Mouse (Mus musculus) liver, embryonic 16.5 days (tissue): ENCODE results near the gene Fam174b. TPM values are rescaled to one million over a fixed set of nuclear protein-coding genes. Genes with fewer than 3 reads are reported as not detected.

Experiments
- ATAC-seq: fragments of 200-750 bp; cut with Nextera tagmentation; 2 replicates; pipeline ENCODE4 v1.8.0; 2017; ENCODE audit warnings: low read depth, mild to moderate bottlenecking, moderate number of reproducible peaks, moderate library complexity
- H3K27ac ChIP-seq: fragments of 300-500 bp; sonication (generic); 2 replicates; pipeline ENCODE4 v1.5.1; 2014; ENCODE audit warnings: mild to moderate bottlenecking, low read length
- H3K27me3 ChIP-seq: fragments of 300-500 bp; sonication (generic); 2 replicates; pipeline ENCODE4 v1.6.1; 2014; ENCODE audit warnings: low read depth, low read length, mixed read lengths; ENCODE audit not compliant: control insufficient read depth, insufficient read depth
- H3K36me3 ChIP-seq: fragments of 300-500 bp; sonication (generic); 2 replicates; pipeline ENCODE4 v1.6.1; 2014; ENCODE audit warnings: mild to moderate bottlenecking; ENCODE audit not compliant: control insufficient read depth, insufficient read depth
- H3K4me1 ChIP-seq: fragments of 300-500 bp; sonication (generic); 2 replicates; pipeline ENCODE4 v1.6.1; 2014; ENCODE audit warnings: low read depth, low read length, mixed read lengths; ENCODE audit not compliant: control insufficient read depth
- H3K4me2 ChIP-seq: fragments of 300-500 bp; sonication (generic); 2 replicates; pipeline ENCODE4 v1.6.1; 2014; ENCODE audit warnings: low read depth, low read length, mixed read lengths
- H3K4me3 ChIP-seq: fragments of 300-500 bp; sonication (generic); 2 replicates; pipeline ENCODE4 v1.5.1; 2014; ENCODE audit warnings: low read depth, mild to moderate bottlenecking, low read length
- H3K9ac ChIP-seq: fragments of 300-500 bp; sonication (generic); 2 replicates; pipeline ENCODE4 v1.6.1; 2014; ENCODE audit warnings: low read depth, low read length
- H3K9me3 ChIP-seq: fragments of 300-500 bp; sonication (generic); replicated peaks from 2 replicates; pipeline ENCODE4 v1.6.1; 2016; ENCODE audit warnings: low read length; ENCODE audit not compliant: control insufficient read depth
- WGBS: fragments of 180-500 bp; shearing (Covaris S2); extraction: QIAGEN DNeasy Blood & Tissue Kit; methylation state at CpG from one replicate; pipeline ENCODE4 v1.1.7; 2014; ENCODE audit not compliant: insufficient replicate concordance; 5-methylcytosine and 5-hydroxymethylcytosine counted together
- polyA plus RNA-seq: library from polyadenylated mRNA; unstranded; fragments of >200 nt; fragmentation: Nextera tagmentation; extraction: Ambion mirVana; gene quantifications from 2 replicates; pipeline ENCODE4 v1.2.1, GENCODE M21; 2015

Gene Fam174b
- polyA plus RNA-seq: 2.8 and 3.4 TPM in 2 replicates

- H3K9ac ChIP-seq: peak within 1 kb of the TSS; percentile 34; the same call in 1 of the 2 replicates
- no peaks in the 10 kb centered on the region; the same call in 1 of the 2 replicates for H3K4me1 ChIP-seq
- H3K27me3 ChIP-seq: peaks cover 38% of the 10 kb centered on the region
- WGBS: under 1% methylated on average over 93 of the region's 94 CpGs
- H3K9me3 ChIP-seq: no peaks in the 10 kb centered on the region
- no peaks in the 10 kb centered on the region for H3K36me3 ChIP-seq
- peak; percentile 39; the same call in 1 of the 2 replicates for ATAC-seq
- peak within 1 kb of the TSS; percentile 50 for H3K4me3 ChIP-seq
- H3K27ac ChIP-seq: no peak within 1 kb of the TSS
- H3K4me2 ChIP-seq: peak within 1 kb of the TSS; percentile 64
Observed at GRCm38 (mm10) chr7:73740111-73741035, at the start of gene Fam174b. Gene Fam174b (plus strand): TSS chr7:73740302.

- 31% methylated on average over 3 of the region's 3 CpGs for WGBS
- Histone ChIP-seq H3K9ac (no peak overlapping the region), H3K4me3 (no peak overlapping the region), H3K27ac (no peak overlapping the region), H3K36me3 (no peaks in the 10 kb centered on the region), H3K27me3 (no peaks in the 10 kb centered on the region), H3K4me1 (no peaks in the 10 kb centered on the region), H3K9me3 (no peaks in the 10 kb centered on the region), H3K4me2 (no peak overlapping the region)
- no peak for ATAC-seq
Observed at GRCm38 (mm10) chr7:73697092-73697491, 43.0 kb upstream of the Fam174b start.

- ATAC-seq: no peak
- H3K27me3 ChIP-seq: no peaks in the 10 kb centered on the region
Observed at GRCm38 (mm10) chr7:73704305-73704704, 35.8 kb upstream of the Fam174b start.

GRCm38 (mm10) chr7:73713506-73713905 lies 26.6 kb upstream of the Fam174b start:
- Histone ChIP-seq H3K4me3 (no peak overlapping the region), H3K36me3 (no peaks in the 10 kb centered on the region), H3K27me3 (no peaks in the 10 kb centered on the region), H3K4me1 (no peaks in the 10 kb centered on the region), H3K4me2 (no peak overlapping the region), H3K9ac (no peak overlapping the region), H3K9me3 (no peaks in the 10 kb centered on the region), H3K27ac (no peak overlapping the region)
- WGBS: 60% methylated on average over 8 of the region's 8 CpGs
- no peak for ATAC-seq

More at GRCm38 (mm10) chr7:73704305-73704704, 35.8 kb upstream of the Fam174b start:
- H3K27ac ChIP-seq: no peak overlapping the region
- no peak overlapping the region for H3K4me2 ChIP-seq
- no peaks in the 10 kb centered on the region for H3K36me3 ChIP-seq
- H3K4me3 ChIP-seq: no peak overlapping the region
- no peak overlapping the region for H3K9ac ChIP-seq
- no peaks in the 10 kb centered on the region for H3K9me3 ChIP-seq
- no peaks in the 10 kb centered on the region for H3K4me1 ChIP-seq

GRCm38 (mm10) chr7:73715928-73716749 lies 24.0 kb upstream of the Fam174b start:
- no peak for ATAC-seq
- Histone ChIP-seq H3K4me1 (no peaks in the 10 kb centered on the region), H3K9me3 (no peaks in the 10 kb centered on the region), H3K9ac (no peak overlapping the region), H3K27me3 (no peaks in the 10 kb centered on the region), H3K36me3 (no peaks in the 10 kb centered on the region), H3K4me3 (no peak overlapping the region), H3K27ac (no peak overlapping the region), H3K4me2 (no peak overlapping the region)
- WGBS: 66% methylated on average over 15 of the region's 15 CpGs

GRCm38 (mm10) chr7:73716841-73717240 lies 23.3 kb upstream of the Fam174b start:
- H3K27ac ChIP-seq: no peak overlapping the region
- WGBS: 63% methylated on average over 3 of the region's 3 CpGs

GRCm38 (mm10) chr7:73718031-73718430 lies 22.1 kb upstream of the Fam174b start:
- no peak overlapping the region for H3K4me2 ChIP-seq
- ATAC-seq: no peak

More at GRCm38 (mm10) chr7:73716841-73717240, 23.3 kb upstream of the Fam174b start:
- Histone ChIP-seq H3K4me1 (no peaks in the 10 kb centered on the region), H3K4me3 (no peak overlapping the region), H3K9me3 (no peaks in the 10 kb centered on the region), H3K4me2 (no peak overlapping the region), H3K9ac (no peak overlapping the region), H3K36me3 (no peaks in the 10 kb centered on the region), H3K27me3 (no peaks in the 10 kb centered on the region)
- no peak for ATAC-seq

GRCm38 (mm10) chr7:73718497-73719007 lies 21.6 kb upstream of the Fam174b start:
- no peaks in the 10 kb centered on the region for H3K9me3 ChIP-seq
- no peak overlapping the region for H3K27ac ChIP-seq
- H3K9ac ChIP-seq: no peak overlapping the region
- H3K4me2 ChIP-seq: no peak overlapping the region
- no peak for ATAC-seq
- 49% methylated on average over 5 of the region's 5 CpGs for whole genome bisulfite sequencing
- no peak overlapping the region for H3K4me3 ChIP-seq
- no peaks in the 10 kb centered on the region for H3K36me3 ChIP-seq
- no peaks in the 10 kb centered on the region for H3K4me1 ChIP-seq
- H3K27me3 ChIP-seq: no peaks in the 10 kb centered on the region

More at GRCm38 (mm10) chr7:73718031-73718430, 22.1 kb upstream of the Fam174b start:
- Histone ChIP-seq H3K36me3 (no peaks in the 10 kb centered on the region), H3K4me3 (no peak overlapping the region), H3K9me3 (no peaks in the 10 kb centered on the region), H3K27me3 (no peaks in the 10 kb centered on the region), H3K4me1 (no peaks in the 10 kb centered on the region), H3K27ac (no peak overlapping the region), H3K9ac (no peak overlapping the region)
- WGBS: 51% methylated on average over 10 of the region's 10 CpGs
